Comparison of ENCODE assay signal across 36 mouse cellular contexts in genomic region chr11:3989748-3990147, GRCm38 (mm10). TPM values are rescaled to one million over a fixed set of nuclear protein-coding genes. Genes with fewer than 3 reads are reported as not detected.
DNase-seq lines count a peak whose midpoint lies in the region; ATAC-seq and TF ChIP-seq lines count a peak whose summit lies in the region.
"Had no signal": no experiment of that assay in that cellular context is flagged by ENCODE, and none has a peak within 500 bp of the region (broad histone marks: within the 10 kb centered on the region; RNA-seq: fewer than 3 reads in every experiment).

No protein-coding gene starts in this region.

- no peaks in the 10 kb centered on the region for H3K4me1 ChIP-seq in kidney, embryonic 14.5 days (ENCODE audit: control insufficient read depth, insufficient read depth, low read length)
- H3K4me1 ChIP-seq: embryonic facial prominence, embryonic 12.5 days; embryonic facial prominence, embryonic 15.5 days; forebrain, embryonic 12.5 days; forebrain, embryonic 15.5 days; hindbrain, embryonic 12.5 days; hindbrain, embryonic 15.5 days had no signal

- no peaks in the 10 kb centered on the region for H3K9me3 ChIP-seq in kidney, embryonic 14.5 days (ENCODE audit: control insufficient read depth, low read length)
- H3K9me3 ChIP-seq: embryonic facial prominence, embryonic 12.5 days; embryonic facial prominence, embryonic 15.5 days; forebrain, embryonic 12.5 days; forebrain, embryonic 15.5 days; G1E; hindbrain, embryonic 12.5 days; hindbrain, embryonic 15.5 days had no signal

- WGBS in kidney, embryonic 14.5 days, result 50% methylated on average over 3 of the region's 3 CpGs

- no peak overlapping the region for H3K4me3 ChIP-seq in kidney, embryonic 14.5 days (ENCODE audit: low read length)
- no peak overlapping the region for H3K4me3 ChIP-seq in left cerebral cortex, adult 2 months
- H3K4me3 ChIP-seq: embryonic facial prominence, embryonic 12.5 days; embryonic facial prominence, embryonic 15.5 days; erythroblast, embryonic 14.5 days; forebrain, embryonic 12.5 days; forebrain, embryonic 15.5 days; gastrocnemius, adult 2 months; hindbrain, embryonic 12.5 days; hindbrain, embryonic 15.5 days had no signal

- no peak overlapping the region for H3K27ac ChIP-seq in kidney, embryonic 14.5 days (ENCODE audit: low read depth, low read length)
- H3K27ac ChIP-seq in left cerebral cortex, adult 2 months, result no peak overlapping the region
- H3K27ac ChIP-seq: embryonic facial prominence, embryonic 12.5 days; embryonic facial prominence, embryonic 15.5 days; forebrain, embryonic 12.5 days; forebrain, embryonic 15.5 days; gastrocnemius, adult 2 months; hindbrain, embryonic 12.5 days; hindbrain, embryonic 15.5 days had no signal

- no peaks in the 10 kb centered on the region for H3K27me3 ChIP-seq in kidney, embryonic 14.5 days (ENCODE audit: control insufficient read depth, insufficient read depth, low read length)
- H3K27me3 ChIP-seq: embryonic facial prominence, embryonic 15.5 days; hindbrain, embryonic 15.5 days; Patski had no signal

- H3K4me2 ChIP-seq in kidney, embryonic 14.5 days (replicated peaks; ENCODE audit: low read depth, low read length), result no peak overlapping the region
- H3K4me2 ChIP-seq: embryonic facial prominence, embryonic 12.5 days; embryonic facial prominence, embryonic 15.5 days; forebrain, embryonic 12.5 days; forebrain, embryonic 15.5 days; heart, embryonic 11.5 days; hindbrain, embryonic 12.5 days; hindbrain, embryonic 15.5 days had no signal

- intact Hi-C loops in left cerebral cortex, adult 2 months (cut with DNase I), result no loop called here

- peak; percentile 83 for DNase-seq in kidney, adult 11 months
- DNase-seq in brain, adult 2 months (ENCODE audit: low read depth, low spot score), result peak; percentile 33
- DNase-seq in kidney, adult 9 months, result peak; percentile 69
- peak; percentile 63 for DNase-seq in kidney, postnatal 14 days
- no peak for DNase-seq in thymus, adult 18-20 months
- DNase-seq in spleen, adult 18-20 months, result no peak
- no peak for DNase-seq in left cerebral cortex, adult 2 months (ENCODE audit: extremely low spot score in 1 of 2, low spot score in 2 of 2)
- DNase-seq: adrenal gland, postnatal 10 days; adrenal gland, postnatal 36 days; B cell, adult 2 months; cerebellum, adult 11 months; cerebellum, adult 2 months; cerebellum, adult 9-11 months; cerebellum, postnatal 25 days; gastrocnemius, adult 2 months; gastrocnemius, postnatal 14 days; heart, adult 11 months had no signal

- no peak overlapping the region for H3K9ac ChIP-seq in kidney, embryonic 14.5 days (ENCODE audit: low read depth, low read length)
- H3K9ac ChIP-seq: embryonic facial prominence, embryonic 12.5 days; embryonic facial prominence, embryonic 15.5 days; forebrain, embryonic 12.5 days; forebrain, embryonic 15.5 days; hindbrain, embryonic 12.5 days; hindbrain, embryonic 15.5 days had no signal

- no peak for TF ChIP-seq CTCF in left cerebral cortex, adult 2 months (IDR thresholded peaks at IDR 0.05)

- no peak for ATAC-seq in kidney, embryonic 14.5 days (ENCODE audit: low FRiP score, low TSS enrichment)
- ATAC-seq: forebrain, embryonic 15.5 days; Patski had no signal

- no peaks in the 10 kb centered on the region for H3K36me3 ChIP-seq in kidney, embryonic 14.5 days (ENCODE audit: control insufficient read depth, insufficient read depth, low read length)
- H3K36me3 ChIP-seq: embryonic facial prominence, embryonic 12.5 days; embryonic facial prominence, embryonic 15.5 days; forebrain, embryonic 12.5 days; forebrain, embryonic 15.5 days; G1E; hindbrain, embryonic 12.5 days; hindbrain, embryonic 15.5 days had no signal

RNA-seq across cellular contexts. Expression of gene Gal3st1, which starts 6.3 kb away (rescaled TPM):
- 4.3 and 4.6 TPM in 2 replicates for polyA plus RNA-seq in kidney, embryonic 14.5 days (2014; fragmentation: Nextera tagmentation; extraction: Ambion mirVana)
- 1 to 10 TPM; 9.8 to 9.9 TPM for total RNA-seq in left cerebral cortex, adult 2 months (2021)
- total RNA-seq: adrenal gland, adult 18-20 months; G1E had no signal
- polyA plus RNA-seq: erythroblast, embryonic 14.5 days; G1E; heart, embryonic 14.5 days had no signal

RNA-seq across cellular contexts. Expression of gene 4930556J24Rik, which starts 13.2 kb away (rescaled TPM):
- polyA plus RNA-seq in kidney, embryonic 14.5 days (2014; fragmentation: Nextera tagmentation; extraction: Ambion mirVana), result 0.49 TPM in 1 of 2 replicates, not detected in the other
- under 1 TPM in 1 of 2 experiments, not detected in 1; 0.29 TPM for total RNA-seq in left cerebral cortex, adult 2 months (2021)
- total RNA-seq: adrenal gland, adult 18-20 months; adrenal gland, postnatal 10 days; adrenal gland, postnatal 36 days; common myeloid progenitor, adult 5-6 weeks; gastrocnemius, adult 2 months; gastrocnemius, postnatal 14 days; gastrocnemius, postnatal 4 days; heart, adult 8-10 months; heart, postnatal 25 days; hematopoietic stem cell, adult 5-6 weeks had no signal
- polyA plus RNA-seq: erythroblast, embryonic 14.5 days; forebrain, embryonic 15.5 days; G1E; heart, embryonic 14.5 days; heart, postnatal 0 days had no signal

RNA-seq across cellular contexts. Expression of gene Pes1, which starts 26.0 kb away (rescaled TPM):
- 60.7 and 81.2 TPM in 2 replicates for polyA plus RNA-seq in kidney, embryonic 14.5 days (2014; fragmentation: Nextera tagmentation; extraction: Ambion mirVana)
- 10 to 100 TPM; 29.1 to 40.2 TPM for total RNA-seq in left cerebral cortex, adult 2 months (2021)

RNA-seq across cellular contexts. Expression of gene Sec14l4, which starts 41.5 kb away (rescaled TPM):
- not detected in 2 replicates for polyA plus RNA-seq in kidney, embryonic 14.5 days (2014; fragmentation: Nextera tagmentation; extraction: Ambion mirVana)
- not detected for total RNA-seq in left cerebral cortex, adult 2 months (2021)
- total RNA-seq: common myeloid progenitor, adult 5-6 weeks; gastrocnemius, adult 2 months; gastrocnemius, postnatal 14 days; hematopoietic stem cell, adult 5-6 weeks had no signal
- polyA plus RNA-seq: embryonic facial prominence, embryonic 12.5 days; erythroblast, embryonic 14.5 days; forebrain, embryonic 12.5 days; forebrain, embryonic 15.5 days; G1E; heart, embryonic 11.5 days; heart, embryonic 14.5 days; heart, postnatal 0 days; hindbrain, embryonic 12.5 days; hindbrain, embryonic 15.5 days; Patski had no signal

RNA-seq across cellular contexts. Expression of gene Tcn2, which starts 57.8 kb away (rescaled TPM):
- polyA plus RNA-seq in kidney, embryonic 14.5 days (2014; fragmentation: Nextera tagmentation; extraction: Ambion mirVana), result 49.7 and 61.8 TPM in 2 replicates
- 10 to 100 TPM; 17.1 to 20.7 TPM for total RNA-seq in left cerebral cortex, adult 2 months (2021)

Comparison
In these comparisons a context has a peak if more than half of its experiments do, and no peak if none do; other contexts are left out.
1. DNase-seq: peak in kidney, adult 11 months (single experiment), brain, adult 2 months (single experiment), kidney, adult 9 months (single experiment) and kidney, postnatal 14 days (single experiment); none in thymus, adult 18-20 months (0 of 2), spleen, adult 18-20 months (0 of 2) and left cerebral cortex, adult 2 months (0 of 2).